Mouse (Mus musculus) ES-E14 (cell line): ENCODE results near the gene Stac2.

ENCODE experiments used
- CHD2 ChIP-seq: IDR thresholded peaks from 2 replicates; pipeline ENCODE4 v1.6.1; 2014; ENCODE audit warnings: mild to moderate bottlenecking, low read depth, low read length, inconsistent platforms
- HCFC1 ChIP-seq: IDR thresholded peaks from 2 replicates; pipeline ENCODE4 v1.6.1; 2012; ENCODE audit warnings: low read length, inconsistent platforms, borderline replicate concordance; ENCODE audit not compliant: insufficient read depth
- MAFK ChIP-seq: IDR thresholded peaks from 2 replicates; pipeline ENCODE4 v1.6.1; 2014; ENCODE audit warnings: mild to moderate bottlenecking, low read depth, low read length, inconsistent platforms; ENCODE audit not compliant: insufficient read depth
- ZC3H11A ChIP-seq: IDR thresholded peaks from 2 replicates; pipeline ENCODE4 v1.6.1; 2012; ENCODE audit warnings: low read depth, mild to moderate bottlenecking, inconsistent platforms, low read length, borderline replicate concordance
- ZNF384 ChIP-seq: IDR thresholded peaks from 2 replicates; pipeline ENCODE4 v1.6.1; 2012; ENCODE audit warnings: low read depth, low read length, inconsistent platforms

- TF ChIP-seq MAFK (no peak), ZNF384 (no peak), CHD2 (no peak), HCFC1 (no peak), ZC3H11A (no peak)
Measured at GRCm38 (mm10) chr11:98044074-98044473, 9.2 kb downstream of the Stac2 start.
